Mouse (Mus musculus): ENCODE results near the gene Borcs8. TPM values are rescaled to one million over a fixed set of nuclear protein-coding genes. Genes with fewer than 3 reads are reported as not detected.

Borcs8 gene
- polyA plus RNA-seq (2014; fragmentation: Illumina TruSeq; extraction: RNeasy Lipid Tissue Mini Kit (QIAGEN cat#74804); ENCODE audit: low read depth, low replicate concordance), result 11.1 TPM

DNA sequence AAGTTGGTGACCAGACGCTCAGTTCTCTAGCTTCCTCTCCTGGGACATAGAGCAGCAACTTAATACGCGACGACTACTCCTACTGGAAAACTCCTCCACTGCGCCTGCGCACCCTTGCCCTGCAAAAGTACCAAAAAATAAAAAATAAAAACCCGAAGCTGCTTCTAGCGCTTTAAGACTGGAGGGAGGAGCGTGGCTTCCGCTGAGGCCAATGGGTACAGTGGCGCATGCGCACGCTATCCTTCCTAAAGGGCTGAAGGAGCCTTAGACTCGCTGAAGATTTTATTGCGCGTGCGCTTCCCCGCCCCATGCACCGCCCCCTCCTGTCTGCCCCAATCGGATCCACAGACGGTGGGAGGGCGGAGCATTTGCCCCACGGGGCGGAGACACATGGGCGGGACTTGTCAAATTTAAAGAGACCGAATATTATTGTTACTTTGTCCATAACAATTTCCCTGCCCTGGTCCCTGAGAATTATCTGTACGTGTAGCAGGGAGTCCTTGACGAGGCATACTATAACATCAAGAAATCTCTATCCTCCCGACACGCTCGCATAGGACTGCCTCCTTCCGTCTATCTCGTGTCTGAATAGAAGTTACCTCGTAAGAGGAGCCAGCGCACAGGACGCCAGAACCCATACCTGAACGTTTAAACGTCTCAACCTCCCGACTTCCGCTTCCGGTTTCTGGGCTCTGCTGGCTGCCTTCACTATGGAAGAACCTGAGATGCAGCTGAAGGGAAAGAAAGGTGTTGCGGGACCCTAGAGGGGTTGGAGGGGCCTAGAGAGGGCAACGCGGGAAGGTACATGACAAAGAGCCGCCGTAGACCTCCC lies at the start of gene Borcs8, which contains the start of the genes Rfxank and Mef2b:
Gene Borcs8 (plus strand): TSS at position 474 of the 832 bp plus-strand sequence.
Gene Rfxank (minus strand): TSS at position 129 of the 832 bp plus-strand sequence.
Gene Mef2b (plus strand): TSS at position 686 of the 832 bp plus-strand sequence.

DNA sequence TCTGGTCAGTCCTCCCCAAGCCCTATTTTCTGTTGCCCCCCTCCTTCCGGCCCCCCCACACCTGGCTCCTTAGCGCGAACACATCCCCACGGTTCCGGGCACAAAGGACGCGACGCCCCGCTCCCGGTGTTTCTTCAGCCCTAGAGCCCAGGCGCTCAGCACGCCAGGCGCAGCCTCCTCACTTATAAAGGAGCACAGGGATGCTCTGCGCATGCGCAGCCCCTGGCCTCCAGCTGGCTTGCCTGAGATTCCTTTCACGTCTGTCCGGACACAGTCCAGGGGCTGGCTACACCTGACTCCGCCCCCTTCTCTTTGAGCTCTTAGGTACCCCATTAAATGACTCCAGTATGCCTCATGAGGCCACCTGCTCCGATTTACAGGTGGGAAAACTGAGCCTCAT lies 18.6 kb upstream of the Borcs8 start, which contains the start of gene Ncan:
Gene Ncan (minus strand): TSS at position 207 of the 400 bp plus-strand sequence.

DNA sequence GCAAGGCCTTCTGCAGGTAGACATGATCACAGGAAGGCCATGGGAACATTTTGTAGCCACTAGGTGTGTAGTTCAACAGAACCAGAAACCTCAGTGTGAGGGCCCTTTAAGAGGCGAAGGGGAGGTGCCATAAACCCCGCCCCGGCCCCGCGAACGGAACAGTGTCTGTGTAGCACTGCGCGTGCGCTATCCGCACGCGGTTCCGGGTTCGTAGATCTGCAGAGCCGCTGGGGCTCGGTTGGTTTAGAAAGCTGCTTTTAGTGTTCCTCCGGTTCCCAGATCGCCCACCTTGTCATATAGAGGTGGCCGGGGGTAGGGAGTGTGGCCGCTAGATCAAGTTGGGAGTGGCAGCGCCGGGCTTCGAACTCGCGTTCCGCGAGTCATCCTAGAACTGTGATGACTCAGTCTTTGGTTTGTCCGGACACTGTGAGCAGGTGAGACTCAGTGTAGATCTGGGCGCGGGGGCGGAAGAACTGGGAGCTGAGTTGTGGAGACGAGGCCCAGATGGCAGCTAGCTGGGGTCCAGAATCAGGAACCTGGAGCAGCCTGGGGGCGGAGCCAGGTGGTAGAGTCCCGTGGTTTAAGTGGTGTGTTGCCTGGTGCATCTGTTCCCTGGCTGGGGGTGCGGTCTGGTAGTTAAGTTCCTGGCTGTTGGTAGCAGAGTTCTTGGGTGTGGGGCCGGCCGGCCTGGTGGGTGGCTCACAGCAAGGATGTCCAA lies 8.0 kb upstream of the Borcs8 start, which contains the start of gene Nr2c2ap:
Gene Nr2c2ap (plus strand): TSS at position 168 of the 718 bp plus-strand sequence.

DNA sequence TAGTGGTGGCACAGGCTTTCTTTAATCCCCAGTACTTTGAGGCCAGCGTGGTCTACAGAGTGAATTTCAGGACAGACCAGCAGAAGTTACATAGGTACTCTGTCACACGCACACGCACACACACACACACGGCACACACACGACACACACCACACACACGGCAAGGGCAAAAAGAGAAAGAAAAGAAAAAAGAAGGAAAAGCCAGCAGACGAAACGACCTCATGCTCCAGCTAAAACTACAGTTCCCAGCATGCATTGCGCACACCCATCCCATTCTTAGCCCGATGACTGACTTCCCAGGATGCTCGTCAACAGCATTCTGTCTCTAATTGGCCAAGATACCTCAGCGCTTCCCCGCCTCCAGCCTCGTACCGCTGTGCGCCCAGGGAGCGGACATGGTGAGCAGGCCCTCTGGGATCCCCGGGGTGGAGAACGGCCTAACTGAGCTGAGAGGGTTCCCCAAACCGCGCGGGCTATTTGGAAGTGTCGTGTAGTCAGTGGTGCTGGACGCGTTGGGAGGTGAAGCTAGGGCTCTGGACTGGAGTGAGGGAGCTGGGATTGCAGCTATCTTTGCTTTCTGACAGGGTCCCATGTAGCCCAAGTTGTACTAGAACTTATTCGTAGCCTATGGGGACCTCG lies 32.9 kb downstream of the Borcs8 start, which contains the start of gene Tmem161a:
Gene Tmem161a (plus strand): TSS at position 314 of the 639 bp plus-strand sequence.

Other genes starting within 250 kb of the Borcs8 start
- not detected for gene Tssk6, start 237.3 kb upstream of the Borcs8 start, polyA plus RNA-seq (2014; fragmentation: Illumina TruSeq; extraction: RNeasy Lipid Tissue Mini Kit (QIAGEN cat#74804); ENCODE audit: low read depth, low replicate concordance)
- gene Ndufa13, start 236.9 kb upstream of the Borcs8 start, polyA plus RNA-seq (2014; fragmentation: Illumina TruSeq; extraction: RNeasy Lipid Tissue Mini Kit (QIAGEN cat#74804); ENCODE audit: low read depth, low replicate concordance), result not detected
- not detected for gene Yjefn3, start 236.8 kb upstream of the Borcs8 start, polyA plus RNA-seq (2014; fragmentation: Illumina TruSeq; extraction: RNeasy Lipid Tissue Mini Kit (QIAGEN cat#74804); ENCODE audit: low read depth, low replicate concordance)
- 12.7 TPM for gene Gatad2a, start 143.1 kb upstream of the Borcs8 start, polyA plus RNA-seq (2014; fragmentation: Illumina TruSeq; extraction: RNeasy Lipid Tissue Mini Kit (QIAGEN cat#74804); ENCODE audit: low read depth, low replicate concordance)
- gene Mau2, start 96.8 kb upstream of the Borcs8 start, polyA plus RNA-seq (2014; fragmentation: Illumina TruSeq; extraction: RNeasy Lipid Tissue Mini Kit (QIAGEN cat#74804); ENCODE audit: low read depth, low replicate concordance), result 10.1 TPM
- 6.7 TPM for gene Sugp1, start 96.7 kb upstream of the Borcs8 start, polyA plus RNA-seq (2014; fragmentation: Illumina TruSeq; extraction: RNeasy Lipid Tissue Mini Kit (QIAGEN cat#74804); ENCODE audit: low read depth, low replicate concordance)
- not detected for gene Tm6sf2, start 66.6 kb upstream of the Borcs8 start, polyA plus RNA-seq (2014; fragmentation: Illumina TruSeq; extraction: RNeasy Lipid Tissue Mini Kit (QIAGEN cat#74804); ENCODE audit: low read depth, low replicate concordance)
- gene Hapln4, start 56.0 kb upstream of the Borcs8 start, polyA plus RNA-seq (2014; fragmentation: Illumina TruSeq; extraction: RNeasy Lipid Tissue Mini Kit (QIAGEN cat#74804); ENCODE audit: low read depth, low replicate concordance), result not detected
- not detected for gene Ncan, start 18.6 kb upstream of the Borcs8 start, polyA plus RNA-seq (2014; fragmentation: Illumina TruSeq; extraction: RNeasy Lipid Tissue Mini Kit (QIAGEN cat#74804); ENCODE audit: low read depth, low replicate concordance)
- gene Nr2c2ap, start 8.2 kb upstream of the Borcs8 start, polyA plus RNA-seq (2014; fragmentation: Illumina TruSeq; extraction: RNeasy Lipid Tissue Mini Kit (QIAGEN cat#74804); ENCODE audit: low read depth, low replicate concordance), result 1.6 TPM
- gene Rfxank, start 345 bp upstream of the Borcs8 start, polyA plus RNA-seq (2014; fragmentation: Illumina TruSeq; extraction: RNeasy Lipid Tissue Mini Kit (QIAGEN cat#74804); ENCODE audit: low read depth, low replicate concordance), result 0.52 TPM
- not detected for gene Mef2b, start 212 bp downstream of the Borcs8 start, polyA plus RNA-seq (2014; fragmentation: Illumina TruSeq; extraction: RNeasy Lipid Tissue Mini Kit (QIAGEN cat#74804); ENCODE audit: low read depth, low replicate concordance)
- 7.5 TPM for gene Tmem161a, start 32.9 kb downstream of the Borcs8 start, polyA plus RNA-seq (2014; fragmentation: Illumina TruSeq; extraction: RNeasy Lipid Tissue Mini Kit (QIAGEN cat#74804); ENCODE audit: low read depth, low replicate concordance)
- gene Slc25a42, start 72.8 kb downstream of the Borcs8 start, polyA plus RNA-seq (2014; fragmentation: Illumina TruSeq; extraction: RNeasy Lipid Tissue Mini Kit (QIAGEN cat#74804); ENCODE audit: low read depth, low replicate concordance), result 3.5 TPM
- 5.9 TPM for gene Sugp2, start 94.7 kb downstream of the Borcs8 start, polyA plus RNA-seq (2014; fragmentation: Illumina TruSeq; extraction: RNeasy Lipid Tissue Mini Kit (QIAGEN cat#74804); ENCODE audit: low read depth, low replicate concordance)
- 0.29 TPM for gene Armc6, start 95.0 kb downstream of the Borcs8 start, polyA plus RNA-seq (2014; fragmentation: Illumina TruSeq; extraction: RNeasy Lipid Tissue Mini Kit (QIAGEN cat#74804); ENCODE audit: low read depth, low replicate concordance)
- not detected for gene Homer3, start 143.3 kb downstream of the Borcs8 start, polyA plus RNA-seq (2014; fragmentation: Illumina TruSeq; extraction: RNeasy Lipid Tissue Mini Kit (QIAGEN cat#74804); ENCODE audit: low read depth, low replicate concordance)
- 4.1 TPM for gene Ddx49, start 163.0 kb downstream of the Borcs8 start, polyA plus RNA-seq (2014; fragmentation: Illumina TruSeq; extraction: RNeasy Lipid Tissue Mini Kit (QIAGEN cat#74804); ENCODE audit: low read depth, low replicate concordance)
- 0.82 TPM for gene Cope, start 163.0 kb downstream of the Borcs8 start, polyA plus RNA-seq (2014; fragmentation: Illumina TruSeq; extraction: RNeasy Lipid Tissue Mini Kit (QIAGEN cat#74804); ENCODE audit: low read depth, low replicate concordance)
- gene Cers1, start 176.3 kb downstream of the Borcs8 start, polyA plus RNA-seq (2014; fragmentation: Illumina TruSeq; extraction: RNeasy Lipid Tissue Mini Kit (QIAGEN cat#74804); ENCODE audit: low read depth, low replicate concordance), result not detected
- gene Gdf1, start 190.3 kb downstream of the Borcs8 start, polyA plus RNA-seq (2014; fragmentation: Illumina TruSeq; extraction: RNeasy Lipid Tissue Mini Kit (QIAGEN cat#74804); ENCODE audit: low read depth, low replicate concordance), result not detected
- gene Upf1, start 213.8 kb downstream of the Borcs8 start, polyA plus RNA-seq (2014; fragmentation: Illumina TruSeq; extraction: RNeasy Lipid Tissue Mini Kit (QIAGEN cat#74804); ENCODE audit: low read depth, low replicate concordance), result 4.0 TPM
- not detected for gene Comp, start 234.1 kb downstream of the Borcs8 start, polyA plus RNA-seq (2014; fragmentation: Illumina TruSeq; extraction: RNeasy Lipid Tissue Mini Kit (QIAGEN cat#74804); ENCODE audit: low read depth, low replicate concordance)

All from adrenal gland, adult 10 weeks (tissue).